Mouse (Mus musculus) neutrophil, adult 65 days (primary cell): ENCODE data around the gene Tktl2. TPM values are rescaled to one million over a fixed set of nuclear protein-coding genes. Genes with fewer than 3 reads are reported as not detected.

ENCODE experiments used
- total RNA-seq: library from RNA; stranded (reverse); gene quantifications from 2 replicates; pipeline ENCODE4 v1.2.4, GENCODE M21; 2023

Gene Tktl2
- not detected in 2 replicates for total RNA-seq

DNA sequence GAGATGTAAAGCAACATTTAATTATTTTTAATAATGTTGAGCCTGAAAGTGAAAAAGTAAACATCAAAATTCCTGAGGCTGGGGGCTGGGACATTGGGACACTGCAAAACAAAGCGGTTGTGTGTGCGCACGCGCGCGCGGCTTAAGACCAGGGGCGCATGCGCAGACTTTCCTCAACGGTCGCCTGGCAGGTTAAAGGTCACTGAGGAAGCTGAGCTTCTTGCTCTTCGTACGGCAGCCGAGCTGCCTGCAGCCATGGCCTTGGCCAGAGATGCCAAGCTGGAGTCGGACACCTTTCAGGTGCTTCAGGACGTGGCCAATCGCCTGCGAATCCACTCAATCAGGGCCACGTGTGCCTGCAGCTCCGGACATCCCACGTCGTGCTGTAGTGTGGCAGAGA is at the start of gene Tktl2:
TSS of gene Tktl2 (plus strand) at position 220 of the 400 bp plus-strand sequence.

DNA sequence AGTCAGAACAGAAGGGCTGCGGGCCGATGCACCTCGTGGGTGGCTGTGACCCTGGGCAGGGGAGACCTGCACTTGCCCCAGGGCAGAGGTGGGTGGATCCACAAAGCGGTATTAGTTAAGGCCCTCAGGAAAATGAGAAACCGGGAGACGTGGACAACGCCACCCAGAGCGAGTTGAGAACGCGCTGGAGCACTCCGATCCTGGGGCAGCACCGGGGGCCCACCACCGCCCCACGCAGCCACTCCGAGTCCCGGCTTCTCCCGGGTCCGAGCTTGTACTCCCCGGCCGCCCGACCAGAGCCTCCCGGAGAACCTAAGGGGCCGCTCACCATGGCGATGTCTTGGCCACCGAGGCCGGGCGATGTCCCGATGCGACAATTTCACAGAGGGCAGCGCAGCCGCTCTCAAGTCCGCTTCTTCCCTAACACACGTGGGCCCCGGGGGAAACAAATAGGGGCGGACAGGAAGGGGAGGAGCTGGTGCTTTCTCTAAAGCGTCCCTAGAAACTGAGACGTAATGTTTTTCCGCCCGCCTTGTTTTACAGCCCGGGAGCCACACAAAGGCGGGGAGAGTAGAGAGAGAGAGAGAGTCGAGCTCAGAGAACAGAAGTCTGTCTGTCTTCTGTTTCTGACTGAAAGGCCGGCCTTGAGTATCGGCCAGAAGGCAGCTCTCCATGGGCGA is 25.3 kb upstream of the Tktl2 start, which contains the start of gene Tma16:
TSS of gene Tma16 (minus strand) at position 447 of the 680 bp plus-strand sequence.

Other genes with a start within 250 kb of the Tktl2 start
- gene Tma16, start 25.2 kb upstream of the Tktl2 start, total RNA-seq: 5.6 and 8.1 TPM in 2 replicates
- gene Npy5r, start 176.4 kb downstream of the Tktl2 start, total RNA-seq: not detected in 2 replicates
- not detected in 2 replicates for gene Npy1r, start 185.4 kb downstream of the Tktl2 start, total RNA-seq